Mouse (Mus musculus): Measurements from ENCODE around the gene Rhox12.

Rhox12 gene

GRCm38 (mm10) chrX:38110807-38111206 lies at the start of gene Rhox12:
Gene Rhox12 (minus strand): TSS chrX:38110907.
- DNase-seq (ENCODE audit: low read depth, low spot score) = no peak

GRCm38 (mm10) chrX:38159097-38159496 lies 48.4 kb upstream of the Rhox12 start:
- DNase-seq (ENCODE audit: low read depth, low spot score) = peak; percentile 2

GRCm38 (mm10) chrX:38121478-38121877 lies 10.8 kb upstream of the Rhox12 start:
- peak; percentile 54 for DNase-seq (ENCODE audit: low read depth, low spot score)

- peak; percentile 6 for DNase-seq (ENCODE audit: low read depth, low spot score)
Observed at GRCm38 (mm10) chrX:38120982-38121381, 10.3 kb upstream of the Rhox12 start, which contains the start of gene Rhox13. Gene Rhox13 (plus strand): TSS chrX:38121219.

GRCm38 (mm10) chrX:38085041-38085440 lies 25.7 kb downstream of the Rhox12 start, which contains the start of gene Rhox11:
Gene Rhox11 (minus strand): TSS chrX:38085141.
- DNase-seq (ENCODE audit: low read depth, low spot score) = no peak

GRCm38 (mm10) chrX:38084226-38084625 lies 26.5 kb downstream of the Rhox12 start:
- peak; percentile 74 for DNase-seq (ENCODE audit: low read depth, low spot score)

- peak; percentile 35 for DNase-seq (ENCODE audit: low read depth, low spot score)
Observed at GRCm38 (mm10) chrX:38066175-38066574, 44.5 kb downstream of the Rhox12 start, which contains the start of gene Rhox10. Gene Rhox10 (plus strand): TSS chrX:38066475.

GRCm38 (mm10) chrX:38061544-38061943 lies 49.2 kb downstream of the Rhox12 start:
- peak; percentile 33 for DNase-seq (ENCODE audit: low read depth, low spot score)

Data from ZHBTc4 (cell line).